Mouse (Mus musculus) testis, adult 2 months (tissue): Measurements from ENCODE around the gene Sos1. TPM values are rescaled to one million over a fixed set of nuclear protein-coding genes. Genes with fewer than 3 reads are reported as not detected.
A peak's percentile ranks its signal among the peaks of the same experiment; 100 is the strongest.

Experiments used
- H3K27ac ChIP-seq: fragments of 200-500 bp; 2 replicates; pipeline ENCODE4 v1.5.1; 2012; ENCODE audit warnings: low read depth, low read length; ENCODE audit not compliant: control insufficient read depth, insufficient read depth
- H3K27me3 ChIP-seq: fragments of 200-500 bp; 2 replicates; pipeline ENCODE4 v1.6.1; 2012; ENCODE audit warnings: mild to moderate bottlenecking, low read length, moderate library complexity; ENCODE audit not compliant: control insufficient read depth, insufficient read depth
- H3K36me3 ChIP-seq: fragments of 200-500 bp; 2 replicates; pipeline ENCODE4 v1.6.1; 2012; ENCODE audit warnings: mild to moderate bottlenecking, low read length; ENCODE audit not compliant: control insufficient read depth, insufficient read depth
- H3K4me1 ChIP-seq: fragments of 200-500 bp; 2 replicates; pipeline ENCODE4 v1.6.1; 2012; ENCODE audit warnings: low read length; ENCODE audit not compliant: control insufficient read depth, insufficient read depth
- H3K4me3 ChIP-seq: fragments of 200-500 bp; 2 replicates; pipeline ENCODE4 v1.5.1; 2012; ENCODE audit warnings: low read depth, mild to moderate bottlenecking, low read length, moderate library complexity, mixed read lengths; ENCODE audit not compliant: control insufficient read depth
- CTCF ChIP-seq: fragments of 200-500 bp; IDR thresholded peaks from 2 replicates; pipeline ENCODE4 v1.5.1; 2012; ENCODE audit warnings: low read depth, mild to moderate bottlenecking, inconsistent platforms, low read length, moderate library complexity; ENCODE audit not compliant: control insufficient read depth, insufficient read depth, insufficient replicate concordance
- POLR2A ChIP-seq: fragments of 200-500 bp; IDR thresholded peaks from 2 replicates; pipeline ENCODE4 v1.6.1; 2012; ENCODE audit warnings: low read depth, mild to moderate bottlenecking, inconsistent platforms, low read length, moderate library complexity; ENCODE audit not compliant: control insufficient read depth
- polyA plus RNA-seq: library from polyadenylated mRNA; depleted of rRNA; stranded (reverse); fragments of >200 nt; gene quantifications from 2 replicates; pipeline ENCODE4 v1.2.3, GENCODE M21; 2012; rRNA removed

Gene Sos1
- 2.7 and 2.8 TPM in 2 replicates for polyA plus RNA-seq

DNA sequence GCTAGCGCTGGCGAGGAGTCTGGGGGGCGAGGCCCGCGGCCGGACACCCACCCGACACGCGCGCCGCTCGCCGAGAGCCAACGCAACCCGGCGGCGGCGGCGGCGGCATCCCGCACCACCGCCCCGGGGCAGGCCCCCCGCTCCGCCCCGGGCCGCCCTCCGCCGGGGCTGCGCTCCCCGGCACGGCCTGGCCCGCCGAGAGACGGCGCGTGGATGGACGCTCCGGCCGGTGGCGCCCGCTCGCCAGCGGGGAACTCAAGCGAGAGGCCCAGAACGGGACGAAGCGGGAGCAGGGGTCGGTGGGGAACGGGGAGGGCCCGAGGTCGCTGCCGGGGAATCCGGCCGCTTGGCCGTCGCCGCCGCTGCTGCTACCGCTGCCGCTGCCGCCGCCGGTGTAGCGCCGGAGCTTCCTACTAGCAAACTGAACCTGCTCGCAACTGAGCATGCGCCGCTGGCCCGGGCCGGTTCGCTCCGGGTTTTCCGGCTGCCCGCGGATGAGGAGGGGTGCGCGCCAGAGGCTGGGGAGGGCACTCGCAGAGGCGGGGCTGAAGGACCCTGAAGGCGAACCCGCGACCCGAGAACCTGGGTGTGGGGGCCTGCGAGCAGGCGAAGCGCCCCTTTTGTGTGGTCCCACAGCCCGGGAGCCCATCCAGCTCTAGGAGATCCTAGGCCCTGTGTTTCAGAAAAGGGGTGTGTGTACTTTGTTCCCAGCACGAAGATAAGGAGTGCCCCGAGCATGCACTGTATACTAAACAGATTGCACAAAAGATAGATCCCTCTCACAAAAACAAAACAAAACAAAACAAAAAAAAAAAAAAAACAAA, at the start of gene Sos1:
TSS of gene Sos1 (minus strand) at position 423 of the 824 bp plus-strand sequence.
- Histone ChIP-seq H3K4me3 (peak within 1 kb of the TSS; percentile 96), H3K27ac (peak within 1 kb of the TSS; percentile 81), H3K27me3 (no peaks in the 10 kb centered on the region), H3K4me1 (peaks cover 16% of the 10 kb centered on the region), H3K36me3 (no peaks in the 10 kb centered on the region)
- TF ChIP-seq CTCF, result no peak
- peak; percentile 76; the same call in 1 of the 2 replicates for TF ChIP-seq POLR2A

GRCm38 (mm10) chr17:80523231-80523630, 43.0 kb upstream of the Sos1 start:
- no peaks in the 10 kb centered on the region for H3K36me3 ChIP-seq
- no peak for TF ChIP-seq CTCF
- no peak for TF ChIP-seq POLR2A
- H3K4me1 ChIP-seq, result no peaks in the 10 kb centered on the region
- H3K4me3 ChIP-seq, result no peak overlapping the region
- H3K27me3 ChIP-seq, result no peaks in the 10 kb centered on the region
- H3K27ac ChIP-seq, result no peak overlapping the region

DNA sequence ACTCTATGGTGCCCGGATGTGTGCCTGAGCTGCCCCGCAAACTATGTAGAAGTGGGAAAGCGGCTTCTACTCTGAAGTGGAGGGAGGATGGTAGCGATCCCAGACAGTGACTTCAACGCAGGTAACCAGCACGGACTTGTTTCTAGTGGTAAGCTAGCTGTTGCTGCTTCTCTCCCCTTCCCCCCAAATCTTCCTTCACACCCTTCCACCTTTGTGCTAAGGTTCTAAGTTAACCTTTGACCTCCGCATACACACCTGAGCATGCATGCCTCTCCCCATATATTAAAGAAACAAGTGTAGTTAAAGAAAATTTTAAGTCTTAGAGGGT, 41.9 kb upstream of the Sos1 start:
- no peak overlapping the region for H3K4me3 ChIP-seq
- H3K27ac ChIP-seq, result no peak overlapping the region
- H3K4me1 ChIP-seq, result no peaks in the 10 kb centered on the region
- H3K36me3 ChIP-seq, result no peaks in the 10 kb centered on the region
- H3K27me3 ChIP-seq, result no peaks in the 10 kb centered on the region
- no peak for TF ChIP-seq POLR2A
- TF ChIP-seq CTCF, result no peak

- TF ChIP-seq CTCF (no peak), POLR2A (no peak)
- no peaks in the 10 kb centered on the region for H3K27me3 ChIP-seq
- H3K4me1 ChIP-seq, result no peaks in the 10 kb centered on the region
- no peak overlapping the region for H3K27ac ChIP-seq
- H3K36me3 ChIP-seq, result no peaks in the 10 kb centered on the region
- no peak overlapping the region for H3K4me3 ChIP-seq
These were observed 41.4 kb upstream of the Sos1 start for GRCm38 (mm10) chr17:80521521-80522228.

DNA sequence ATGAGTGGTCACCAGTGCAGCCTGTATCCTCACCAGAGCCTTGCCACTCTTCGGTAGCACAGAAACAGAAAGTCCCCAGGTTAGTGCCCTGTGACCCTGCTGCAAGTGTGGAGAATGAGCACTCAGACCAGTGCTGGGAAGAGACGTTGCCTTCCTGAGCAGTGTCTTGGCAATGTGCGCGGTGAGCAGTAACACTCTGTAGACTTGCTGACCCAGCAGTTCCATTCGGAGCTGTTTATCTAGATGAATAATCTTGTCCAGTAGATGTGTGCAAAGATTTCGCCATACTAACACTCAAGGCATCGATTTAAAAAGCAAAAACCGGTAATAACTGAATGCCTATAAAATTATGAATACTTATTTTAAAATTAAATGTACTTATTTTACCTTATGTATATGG, 40.3 kb upstream of the Sos1 start:
- TF ChIP-seq POLR2A (no peak), CTCF (no peak)
- no peaks in the 10 kb centered on the region for H3K4me1 ChIP-seq

DNA sequence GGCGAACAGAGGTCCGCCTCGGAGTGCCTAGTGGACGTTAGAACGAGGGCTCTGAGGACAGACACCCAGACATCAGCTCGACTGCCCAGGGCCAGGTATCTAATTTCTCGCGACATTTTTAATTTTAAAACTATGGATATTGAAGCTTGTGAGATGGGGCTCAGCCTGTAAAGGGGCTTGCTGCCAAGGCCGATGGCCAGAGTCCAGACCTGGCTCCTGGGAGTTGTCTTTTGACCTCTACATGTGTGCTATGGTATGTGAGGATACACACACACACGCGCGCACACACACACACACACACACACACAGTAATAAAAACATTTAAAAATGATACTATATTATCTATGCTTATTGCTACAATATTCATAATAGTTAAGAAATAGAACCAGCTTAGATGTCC, 38.6 kb upstream of the Sos1 start:
- no peak overlapping the region for H3K27ac ChIP-seq
- peaks cover 6% of the 10 kb centered on the region for H3K4me1 ChIP-seq
- no peaks in the 10 kb centered on the region for H3K27me3 ChIP-seq
- H3K36me3 ChIP-seq, result no peaks in the 10 kb centered on the region
- TF ChIP-seq POLR2A (no peak), CTCF (no peak)
- H3K4me3 ChIP-seq, result no peak overlapping the region

More for the DNA sequence above, 40.3 kb upstream of the Sos1 start:
- Histone ChIP-seq H3K27ac (no peak overlapping the region), H3K4me3 (no peak overlapping the region), H3K27me3 (no peaks in the 10 kb centered on the region), H3K36me3 (no peaks in the 10 kb centered on the region)

DNA sequence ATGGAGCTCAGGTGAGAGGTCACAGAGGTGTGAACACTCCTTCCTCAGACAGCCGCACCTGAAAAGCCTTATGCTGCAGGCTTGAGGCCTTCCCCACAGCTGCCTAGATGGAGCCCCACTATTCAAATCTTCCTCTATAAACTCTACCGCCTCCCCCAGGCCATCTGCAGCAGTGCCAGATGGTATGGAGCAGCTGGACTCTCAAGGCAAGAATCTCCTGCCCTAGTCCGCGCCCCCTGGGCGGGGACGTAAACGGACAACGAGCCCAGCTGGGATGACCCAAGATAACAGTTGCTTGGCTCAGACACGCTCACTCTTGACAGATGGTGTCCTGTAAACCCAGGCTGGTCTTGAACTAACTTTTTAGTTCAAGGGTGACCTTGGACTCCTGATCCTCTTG, 37.0 kb upstream of the Sos1 start:
- H3K4me1 ChIP-seq, result peaks cover 11% of the 10 kb centered on the region
- no peak overlapping the region for H3K4me3 ChIP-seq
- H3K27ac ChIP-seq, result no peak overlapping the region
- TF ChIP-seq POLR2A, result no peak
- TF ChIP-seq CTCF, result no peak
- H3K36me3 ChIP-seq, result no peaks in the 10 kb centered on the region
- H3K27me3 ChIP-seq, result no peaks in the 10 kb centered on the region
